Mouse (Mus musculus): Measurements from ENCODE around the gene Slc22a22.

GRCm38 (mm10) chr15:57522160-57522559, 44.7 kb upstream of the Slc22a22 start:
- TF ChIP-seq CTCF (IDR thresholded peaks at IDR 0.05; ENCODE audit: low read depth, low read length) (no peak), POLR2A (IDR thresholded peaks at IDR 0.05; ENCODE audit: extremely low read depth, insufficient read depth, low read length) (no peak)
